Mouse (Mus musculus) liver, embryonic 12.5 days (tissue): ENCODE results near the gene Mycs. TPM values are rescaled to one million over a fixed set of nuclear protein-coding genes. Genes with fewer than 3 reads are reported as not detected.

Experiments
- ATAC-seq: fragments of 200-750 bp; cut with Nextera tagmentation; 2 replicates; pipeline ENCODE4 v1.8.0; 2017; ENCODE audit warnings: moderate number of reproducible peaks, mild to moderate bottlenecking, moderate library complexity
- H3K27ac ChIP-seq: fragments of 300-500 bp; sonication (generic); 2 replicates; pipeline ENCODE4 v1.5.1; 2016; ENCODE audit warnings: mild to moderate bottlenecking
- H3K27me3 ChIP-seq: fragments of 300-500 bp; sonication (generic); replicated peaks from 2 replicates; pipeline ENCODE4 v1.6.1; 2016; ENCODE audit warnings: mild to moderate bottlenecking, moderate library complexity
- H3K36me3 ChIP-seq: fragments of 300-500 bp; sonication (generic); 2 replicates; pipeline ENCODE4 v1.6.1; 2016; ENCODE audit warnings: mild to moderate bottlenecking, moderate library complexity
- H3K4me1 ChIP-seq: fragments of 300-500 bp; sonication (generic); 2 replicates; pipeline ENCODE4 v1.6.1; 2016
- H3K4me2 ChIP-seq: fragments of 300-500 bp; sonication (generic); 2 replicates; pipeline ENCODE4 v1.6.1; 2016; ENCODE audit warnings: mild to moderate bottlenecking, moderate library complexity
- H3K4me3 ChIP-seq: fragments of 300-500 bp; sonication (generic); 2 replicates; pipeline ENCODE4 v1.5.1; 2016; ENCODE audit warnings: mild to moderate bottlenecking, moderate library complexity
- H3K9ac ChIP-seq: fragments of 300-500 bp; sonication (generic); 2 replicates; pipeline ENCODE4 v1.6.1; 2016; ENCODE audit warnings: mild to moderate bottlenecking, moderate library complexity
- H3K9me3 ChIP-seq: fragments of 300-500 bp; sonication (generic); replicated peaks from 2 replicates; pipeline ENCODE4 v1.6.1; 2016; ENCODE audit warnings: mild to moderate bottlenecking, moderate library complexity
- WGBS: fragments of 180-500 bp; shearing (Covaris S2); methylation state at CpG from one replicate; pipeline ENCODE4 v1.1.7; 2016; ENCODE audit not compliant: insufficient replicate concordance; 5-methylcytosine and 5-hydroxymethylcytosine counted together
- polyA plus RNA-seq: library from polyadenylated mRNA; unstranded; fragments of >200 nt; fragmentation: Nextera tagmentation; extraction: Ambion mirVana; gene quantifications from 2 replicates; pipeline ENCODE4 v1.2.1, GENCODE M21; 2016

Mycs gene
- polyA plus RNA-seq: not detected in 2 replicates

- H3K4me2 ChIP-seq: no peak within 1 kb of the TSS
- no peak within 1 kb of the TSS for H3K4me3 ChIP-seq
- no peak within 1 kb of the TSS for H3K9ac ChIP-seq
- H3K27ac ChIP-seq: no peak within 1 kb of the TSS
- no peak for ATAC-seq
- peaks cover 10% of the 10 kb centered on the region; the same call in 1 of the 2 replicates for H3K27me3 ChIP-seq
- no peaks in the 10 kb centered on the region for H3K9me3 ChIP-seq
- no peaks in the 10 kb centered on the region for H3K36me3 ChIP-seq
- WGBS: 61% methylated on average over 3 of the region's 3 CpGs
- H3K4me1 ChIP-seq: no peaks in the 10 kb centered on the region
Observed at GRCm38 (mm10) chrX:5469165-5469564, at the start of gene Mycs. TSS of gene Mycs (minus strand) at chrX:5469265.

GRCm38 (mm10) chrX:5468022-5468421 is 1.0 kb downstream of the Mycs start:
- no peak overlapping the region for H3K27ac ChIP-seq
- peaks cover 10% of the 10 kb centered on the region; the same call in 1 of the 2 replicates for H3K27me3 ChIP-seq
- H3K36me3 ChIP-seq: no peaks in the 10 kb centered on the region
- no peak for ATAC-seq
- H3K4me3 ChIP-seq: no peak overlapping the region
- H3K4me2 ChIP-seq: no peak overlapping the region
- 6% methylated on average over 24 of the region's 24 CpGs for WGBS
- H3K9me3 ChIP-seq: no peaks in the 10 kb centered on the region
- H3K9ac ChIP-seq: no peak overlapping the region
- H3K4me1 ChIP-seq: no peaks in the 10 kb centered on the region

Other genes with a start within 250 kb of the Mycs start
- gene Btbd35f7, start 199.8 kb upstream of the Mycs start, polyA plus RNA-seq: not detected in 2 replicates